Mouse (Mus musculus): ENCODE measurements around the gene Tcf3. TPM values are rescaled to one million over a fixed set of nuclear protein-coding genes. Genes with fewer than 3 reads are reported as not detected.

Gene Tcf3
- polyA plus RNA-seq, 1 experiment, result 61.1 TPM

DNA sequence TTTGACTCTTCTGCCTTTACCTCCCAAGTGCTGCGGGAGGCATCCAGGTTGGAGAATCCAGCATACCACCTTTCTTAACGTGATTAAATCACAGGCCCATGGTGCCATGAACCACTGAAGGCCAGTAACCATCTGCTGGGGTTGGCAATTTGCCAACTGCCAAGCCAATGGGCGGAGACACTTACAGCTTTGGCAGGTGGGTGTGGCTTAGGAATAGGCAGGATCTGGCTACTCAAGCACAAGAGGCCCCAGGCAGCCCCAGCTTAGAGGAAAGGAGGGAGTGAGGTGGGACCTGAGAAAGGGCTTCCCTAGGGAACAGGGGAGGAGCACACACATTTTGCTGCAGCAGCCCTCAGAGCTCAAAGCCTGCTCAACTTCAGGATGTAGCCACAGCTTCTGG, 15.1 kb downstream of the Tcf3 start:
- Histone ChIP-seq H3K36me3 (ENCODE audit: control insufficient read depth) (peaks cover 100% of the 10 kb centered on the region), H3K4me3 (replicated peaks) (peak overlapping the region; percentile 65), H3K4me1 (ENCODE audit: control insufficient read depth) (peaks cover 89% of the 10 kb centered on the region), H3K9me3 (ENCODE audit: control insufficient read depth, low read length) (no peaks in the 10 kb centered on the region), H3K27me3 (ENCODE audit: control insufficient read depth) (no peaks in the 10 kb centered on the region)
- TF ChIP-seq GATA1 (IDR thresholded peaks at IDR 0.05; ENCODE audit: low read length) (no peak), TAL1 (IDR thresholded peaks at IDR 0.05; ENCODE audit: low read length) (no peak)

DNA sequence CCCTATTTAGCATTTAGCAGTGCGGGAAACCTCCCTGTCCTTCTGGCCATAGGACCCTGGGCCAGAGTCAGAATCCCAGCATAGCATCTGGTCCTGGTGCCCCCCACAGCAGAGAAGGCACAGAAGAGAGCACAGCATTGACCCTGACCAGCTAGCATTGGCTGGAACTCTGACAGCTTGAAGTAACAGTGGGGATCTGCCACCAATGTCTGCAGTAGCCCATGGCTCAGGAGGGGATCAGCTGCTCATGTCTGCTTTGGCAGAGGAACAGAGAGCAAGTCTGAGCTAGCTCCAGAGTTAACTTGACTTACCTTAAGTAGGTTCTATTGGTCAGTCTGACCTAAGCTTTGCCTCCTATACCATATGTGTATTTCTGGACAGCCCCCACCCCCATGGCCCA, 15.6 kb downstream of the Tcf3 start:
- no peak overlapping the region for H3K4me3 ChIP-seq (replicated peaks)
- TF ChIP-seq GATA1 (IDR thresholded peaks at IDR 0.05; ENCODE audit: low read length) (no peak), TAL1 (IDR thresholded peaks at IDR 0.05; ENCODE audit: low read length) (no peak)
- peaks cover 87% of the 10 kb centered on the region for H3K4me1 ChIP-seq (ENCODE audit: control insufficient read depth)
- H3K27me3 ChIP-seq (ENCODE audit: control insufficient read depth), result no peaks in the 10 kb centered on the region
- no peaks in the 10 kb centered on the region for H3K9me3 ChIP-seq (ENCODE audit: control insufficient read depth, low read length)
- peaks cover 100% of the 10 kb centered on the region for H3K36me3 ChIP-seq (ENCODE audit: control insufficient read depth)

DNA sequence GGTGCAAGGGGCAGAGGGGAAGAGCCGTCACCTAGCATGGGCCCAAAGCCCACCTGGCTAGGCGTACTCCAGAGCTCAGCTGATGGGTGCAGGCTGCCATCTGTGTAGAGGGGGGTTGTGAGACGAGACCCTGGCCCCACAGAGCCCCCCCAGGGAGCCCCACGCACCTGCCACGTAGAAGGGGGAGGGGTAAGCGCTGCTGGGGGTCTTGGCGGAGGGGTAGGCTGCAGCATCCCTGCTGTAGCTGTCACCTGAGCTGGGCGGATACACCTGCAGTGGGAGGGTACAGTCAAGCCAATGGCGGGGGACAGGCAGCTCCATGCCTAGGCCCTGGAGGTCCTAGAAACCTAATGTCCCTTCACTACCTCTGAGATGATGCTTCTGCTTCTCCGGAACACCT, 16.1 kb downstream of the Tcf3 start:
- Histone ChIP-seq H3K4me3 (replicated peaks) (no peak overlapping the region), H3K9me3 (ENCODE audit: control insufficient read depth, low read length) (no peaks in the 10 kb centered on the region), H3K4me1 (ENCODE audit: control insufficient read depth) (peaks cover 87% of the 10 kb centered on the region), H3K36me3 (ENCODE audit: control insufficient read depth) (peaks cover 100% of the 10 kb centered on the region), H3K27me3 (ENCODE audit: control insufficient read depth) (no peaks in the 10 kb centered on the region; the same call in 1 of the 2 replicates)
- no peak for TF ChIP-seq GATA1 (IDR thresholded peaks at IDR 0.05; ENCODE audit: low read length)

DNA sequence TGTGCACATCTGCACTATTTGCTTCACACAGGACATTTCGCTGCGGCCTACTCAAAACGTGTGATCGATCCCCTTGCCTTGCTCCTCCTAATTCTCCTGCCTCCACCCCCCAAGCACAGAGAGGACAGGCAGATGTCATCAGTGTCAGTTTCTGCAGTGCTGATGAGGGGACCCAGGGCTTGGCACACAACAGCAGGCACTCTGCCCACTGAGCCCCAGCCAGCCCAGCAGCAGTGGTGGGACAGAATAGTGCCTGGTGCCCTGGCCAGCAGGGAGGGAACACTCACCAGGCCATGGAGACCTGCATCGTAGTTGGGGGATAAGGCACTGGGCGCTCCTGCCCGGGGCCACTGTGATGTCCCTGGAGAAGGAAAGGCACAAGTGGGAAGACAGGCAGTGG, 17.9 kb downstream of the Tcf3 start:
- peaks cover 100% of the 10 kb centered on the region for H3K36me3 ChIP-seq (ENCODE audit: control insufficient read depth)
- no peak for TF ChIP-seq GATA1 (IDR thresholded peaks at IDR 0.05; ENCODE audit: low read length)
- H3K27me3 ChIP-seq (ENCODE audit: control insufficient read depth), result no peaks in the 10 kb centered on the region; the same call in 1 of the 2 replicates
- no peaks in the 10 kb centered on the region for H3K9me3 ChIP-seq (ENCODE audit: control insufficient read depth, low read length)
- peaks cover 82% of the 10 kb centered on the region for H3K4me1 ChIP-seq (ENCODE audit: control insufficient read depth)
- H3K4me3 ChIP-seq (replicated peaks), result no peak overlapping the region

DNA sequence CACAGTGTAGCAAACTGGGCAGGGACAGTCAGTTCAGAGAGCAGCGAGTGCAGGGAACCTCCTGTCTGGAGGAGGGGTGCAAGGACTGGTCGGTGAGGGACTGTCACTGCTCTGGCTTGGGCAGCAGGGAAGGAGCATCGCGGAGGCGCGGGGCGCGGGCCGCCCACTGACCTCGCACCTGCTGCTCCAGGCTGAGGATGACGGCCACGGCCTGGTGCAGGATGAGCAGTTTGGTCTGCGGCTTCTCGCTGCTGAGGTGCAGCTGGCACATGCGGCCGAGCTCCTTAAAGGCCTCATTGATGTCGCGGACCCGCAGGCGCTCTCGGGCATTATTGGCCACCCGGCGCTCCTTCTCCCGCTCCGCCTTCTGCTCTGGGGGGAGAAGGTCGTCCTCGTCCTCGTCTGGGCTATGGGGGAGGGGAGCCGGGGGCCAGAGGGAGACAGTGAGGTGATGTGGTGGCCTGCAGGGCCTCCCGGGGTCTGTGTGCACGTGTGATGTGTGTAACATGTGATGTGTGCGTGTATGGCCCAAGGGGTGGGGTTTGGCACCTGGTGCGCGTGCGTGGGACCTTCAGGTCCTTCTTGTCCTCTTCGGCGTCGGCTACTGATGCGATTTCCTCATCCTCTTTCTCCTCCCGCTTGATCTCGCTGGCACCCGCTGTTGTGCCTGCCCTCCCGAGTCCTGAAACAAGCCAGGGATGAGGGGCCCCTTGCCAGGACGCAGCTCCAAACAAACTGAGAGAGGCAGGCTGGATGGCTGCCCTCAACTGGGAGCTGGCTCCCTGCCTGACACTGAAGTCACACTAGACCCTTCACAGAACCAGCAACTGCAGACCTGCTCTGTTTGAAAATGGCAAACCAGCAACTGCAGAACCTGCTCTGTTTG, 20.5 kb downstream of the Tcf3 start:
- H3K27me3 ChIP-seq (ENCODE audit: control insufficient read depth), result no peaks in the 10 kb centered on the region; the same call in 1 of the 2 replicates
- peaks cover 78% of the 10 kb centered on the region for H3K4me1 ChIP-seq (ENCODE audit: control insufficient read depth)
- no peaks in the 10 kb centered on the region for H3K9me3 ChIP-seq (ENCODE audit: control insufficient read depth, low read length)
- TF ChIP-seq TAL1 (IDR thresholded peaks at IDR 0.05; ENCODE audit: low read length) (no peak), GATA1 (IDR thresholded peaks at IDR 0.05; ENCODE audit: low read length) (no peak)
- H3K36me3 ChIP-seq (ENCODE audit: control insufficient read depth), result peaks cover 100% of the 10 kb centered on the region
- no peak overlapping the region for H3K4me3 ChIP-seq (replicated peaks)

DNA sequence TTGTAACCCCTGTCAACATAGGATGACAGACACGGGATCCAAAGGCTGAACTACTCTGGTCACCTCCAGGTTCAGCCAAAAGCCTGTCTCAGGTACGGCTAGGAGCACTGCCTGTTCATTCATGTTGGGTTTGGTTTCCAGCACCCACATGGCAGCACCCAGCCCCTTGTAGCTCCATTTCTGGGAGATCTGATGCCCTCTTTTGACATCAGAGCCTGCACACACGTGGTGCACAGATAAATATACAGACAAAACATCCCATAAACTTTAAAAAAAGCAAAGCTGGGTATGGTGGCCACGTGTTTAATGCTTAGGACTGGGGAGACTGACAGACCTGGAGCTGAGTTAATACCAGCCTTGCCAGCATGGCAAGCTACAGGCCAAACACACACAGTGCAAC, 25.5 kb downstream of the Tcf3 start:
- TF ChIP-seq GATA1 (IDR thresholded peaks at IDR 0.05; ENCODE audit: low read length) (no peak), TAL1 (IDR thresholded peaks at IDR 0.05; ENCODE audit: low read length) (no peak)
- Histone ChIP-seq H3K4me1 (ENCODE audit: control insufficient read depth) (peaks cover 87% of the 10 kb centered on the region), H3K4me3 (replicated peaks) (peak overlapping the region; percentile 70)

DNA sequence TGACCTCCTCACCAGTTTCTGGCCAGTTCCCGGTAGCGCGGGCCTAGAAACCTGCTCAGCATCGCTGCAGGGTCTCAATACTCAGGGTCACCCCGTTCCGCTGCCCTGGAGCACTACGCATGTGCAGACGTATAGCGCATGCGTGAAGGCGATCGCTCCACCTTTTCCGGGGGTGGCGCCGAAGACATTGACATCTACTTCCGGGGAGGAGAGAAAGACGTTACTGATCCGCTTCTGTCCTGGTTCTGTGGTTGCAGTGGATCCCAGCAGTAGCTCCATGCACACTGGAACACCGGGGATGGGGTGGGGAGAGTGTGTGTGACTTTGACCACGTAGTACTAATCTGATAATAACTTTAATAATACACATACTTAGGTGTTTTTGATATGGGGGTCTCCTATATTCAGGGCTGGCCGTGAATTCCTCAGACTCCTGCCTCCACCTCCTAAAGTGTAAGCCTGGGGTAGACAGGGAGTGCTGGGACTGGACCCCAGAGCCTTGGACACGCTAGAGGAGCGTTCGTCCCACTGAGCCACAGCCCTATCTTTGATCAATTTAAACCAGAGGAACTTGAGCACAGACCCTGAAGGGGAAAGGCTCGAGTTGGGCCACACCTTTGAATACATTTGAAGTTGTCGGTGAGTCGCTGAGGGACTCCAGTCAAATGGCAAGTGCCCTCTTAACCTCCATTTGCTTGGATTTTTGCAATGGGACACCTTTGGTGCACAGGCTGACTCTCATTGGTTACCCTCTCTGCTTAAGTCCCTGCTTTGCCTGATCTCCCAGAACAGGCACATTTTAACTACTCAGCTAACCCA, 26.6 kb downstream of the Tcf3 start, which contains the start of gene Uqcr11:
TSS of gene Uqcr11 (minus strand) at position 147 of the 818 bp plus-strand sequence.
- Histone ChIP-seq H3K36me3 (ENCODE audit: control insufficient read depth) (peaks cover 80% of the 10 kb centered on the region), H3K4me1 (ENCODE audit: control insufficient read depth) (peaks cover 81% of the 10 kb centered on the region), H3K9me3 (ENCODE audit: control insufficient read depth, low read length) (peaks cover 6% of the 10 kb centered on the region), H3K27me3 (ENCODE audit: control insufficient read depth) (no peaks in the 10 kb centered on the region), H3K4me3 (replicated peaks) (peak within 1 kb of the TSS; percentile 70)
- TF ChIP-seq TAL1 (IDR thresholded peaks at IDR 0.05; ENCODE audit: low read length) (no peak), GATA1 (IDR thresholded peaks at IDR 0.05; ENCODE audit: low read length) (no peak)

More for the DNA sequence above, 25.5 kb downstream of the Tcf3 start:
- Histone ChIP-seq H3K36me3 (ENCODE audit: control insufficient read depth) (peaks cover 80% of the 10 kb centered on the region), H3K27me3 (ENCODE audit: control insufficient read depth) (no peaks in the 10 kb centered on the region; the same call in 1 of the 2 replicates), H3K9me3 (ENCODE audit: control insufficient read depth, low read length) (peaks cover 6% of the 10 kb centered on the region)

DNA sequence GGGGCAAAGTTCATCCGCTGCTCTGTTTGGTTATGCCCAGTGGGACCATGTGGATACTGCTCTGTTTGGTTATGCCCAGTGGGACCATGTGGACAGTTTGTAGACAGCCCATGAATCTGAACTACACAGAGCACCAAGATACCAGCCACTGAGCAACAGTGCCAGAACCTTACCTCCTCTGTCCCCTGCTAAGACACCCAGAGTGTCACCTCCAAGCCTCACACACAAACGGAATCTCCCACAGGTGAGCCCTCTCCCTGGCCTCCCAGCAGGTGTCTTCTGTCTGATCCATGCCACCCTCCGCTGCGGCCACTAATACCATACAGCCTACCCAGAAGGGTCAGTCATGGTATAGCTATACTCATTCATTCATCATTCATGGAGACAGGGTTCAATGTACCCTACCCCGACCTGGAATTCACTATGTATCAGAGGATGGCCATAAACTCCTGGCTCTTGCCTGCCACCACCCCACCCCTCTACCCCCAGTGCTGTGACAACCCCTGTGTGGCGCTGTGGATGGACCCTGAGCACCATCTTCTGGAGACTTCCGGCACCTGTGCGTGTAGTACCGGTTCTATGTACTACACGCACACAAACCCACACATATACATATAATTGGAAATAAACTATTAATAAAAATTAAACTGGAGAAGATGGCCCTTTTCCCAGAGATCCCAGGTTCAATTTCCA, 27.8 kb downstream of the Tcf3 start:
- Histone ChIP-seq H3K4me1 (ENCODE audit: control insufficient read depth) (peaks cover 80% of the 10 kb centered on the region), H3K36me3 (ENCODE audit: control insufficient read depth) (peaks cover 80% of the 10 kb centered on the region), H3K9me3 (ENCODE audit: control insufficient read depth, low read length) (peaks cover 6% of the 10 kb centered on the region), H3K27me3 (ENCODE audit: control insufficient read depth) (no peaks in the 10 kb centered on the region), H3K4me3 (replicated peaks) (peak overlapping the region; percentile 70)
- TF ChIP-seq TAL1 (IDR thresholded peaks at IDR 0.05; ENCODE audit: low read length) (no peak), GATA1 (IDR thresholded peaks at IDR 0.05; ENCODE audit: low read length) (no peak)

Data from erythroblast, embryonic 14.5 days (primary cell).